Mouse (Mus musculus) CH12.LX (cell line): Measurements from ENCODE around the gene Astl.

ENCODE experiments used
- BHLHE40 ChIP-seq: IDR thresholded peaks from 2 replicates; pipeline ENCODE4 v1.6.1; 2011; ENCODE audit warnings: mild to moderate bottlenecking, low read depth, low read length, improper control_type of control experiment
- CTCF ChIP-seq, 2 experiments: IDR thresholded peaks in 1 of 2; conservative IDR thresholded peaks in 1 of 2; 2 replicates each; pipeline ENCODE4 v1.5.1; 2011 to 2012; ENCODE audit warnings: low read depth in 2 of 2, low read length in 2 of 2, improper control_type of control experiment in 1 of 2, inconsistent platforms in 1 of 2, mild to moderate bottlenecking in 1 of 2, moderate library complexity in 1 of 2
- E2F4 ChIP-seq: IDR thresholded peaks from 2 replicates; pipeline ENCODE4 v1.6.1; 2011; ENCODE audit warnings: low read depth, low read length, improper control_type of control experiment; ENCODE audit not compliant: insufficient replicate concordance
- EP300 ChIP-seq: IDR thresholded peaks from 2 replicates; pipeline ENCODE4 v1.6.1; 2011; ENCODE audit warnings: low read length, improper control_type of control experiment
- HCFC1 ChIP-seq: IDR thresholded peaks from 2 replicates; pipeline ENCODE4 v1.6.1; 2012; ENCODE audit warnings: low read depth, mild to moderate bottlenecking, inconsistent platforms, low read length, improper control_type of control experiment
- JUND ChIP-seq: conservative IDR thresholded peaks from 2 replicates; pipeline ENCODE4 v1.6.1; 2011; ENCODE audit warnings: low read depth, low read length, improper control_type of control experiment
- MEF2A ChIP-seq: IDR thresholded peaks from 2 replicates; pipeline ENCODE4 v1.6.1; 2014; ENCODE audit warnings: low read depth, mild to moderate bottlenecking, inconsistent platforms, low read length, improper control_type of control experiment, borderline replicate concordance
- POLR2A ChIP-seq: IDR thresholded peaks from 2 replicates; pipeline ENCODE4 v1.6.1; 2011; ENCODE audit warnings: low read depth, mild to moderate bottlenecking, improper control_type of control experiment, low read length
- RAD21 ChIP-seq: IDR thresholded peaks from 2 replicates; pipeline ENCODE4 v1.6.1; 2011; ENCODE audit warnings: low read depth, mild to moderate bottlenecking, low read length, improper control_type of control experiment, moderate library complexity
- RCOR1 ChIP-seq: conservative IDR thresholded peaks from 2 replicates; pipeline ENCODE4 v1.6.1; 2012; ENCODE audit warnings: low read depth, mild to moderate bottlenecking, inconsistent platforms, low read length, improper control_type of control experiment
- USF2 ChIP-seq: conservative IDR thresholded peaks from 2 replicates; pipeline ENCODE4 v1.6.1; 2011; ENCODE audit warnings: low read depth, low read length, improper control_type of control experiment
- ZNF384 ChIP-seq: IDR thresholded peaks from 2 replicates; pipeline ENCODE4 v1.6.1; 2012; ENCODE audit warnings: low read depth, low read length, improper control_type of control experiment, inconsistent platforms

GRCm38 (mm10) chr2:127375759-127376341 is 37.4 kb downstream of the Astl start:
- no peak for TF ChIP-seq ZNF384
- TF ChIP-seq CTCF (conservative IDR thresholded peaks at IDR 0.05 in 1 of 2, IDR thresholded peaks at IDR 0.05 in 1 of 2; ENCODE audit: low read depth in 2 of 2, low read length in 2 of 2): peak; percentile 34 to 70; a peak in 3 of 4 replicates
- no peak for TF ChIP-seq EP300
- peak; percentile 12 for TF ChIP-seq RAD21
- TF ChIP-seq USF2: no peak
- no peak for TF ChIP-seq JUND
- TF ChIP-seq POLR2A: no peak
- TF ChIP-seq BHLHE40: no peak
- TF ChIP-seq RCOR1: no peak
- no peak for TF ChIP-seq HCFC1
- TF ChIP-seq E2F4: no peak
- TF ChIP-seq MEF2A: no peak
